Mouse (Mus musculus): Measurements from ENCODE around the gene Chst10.
A peak's percentile ranks its signal among the peaks of the same experiment; 100 is the strongest.

Gene Chst10

DNA sequence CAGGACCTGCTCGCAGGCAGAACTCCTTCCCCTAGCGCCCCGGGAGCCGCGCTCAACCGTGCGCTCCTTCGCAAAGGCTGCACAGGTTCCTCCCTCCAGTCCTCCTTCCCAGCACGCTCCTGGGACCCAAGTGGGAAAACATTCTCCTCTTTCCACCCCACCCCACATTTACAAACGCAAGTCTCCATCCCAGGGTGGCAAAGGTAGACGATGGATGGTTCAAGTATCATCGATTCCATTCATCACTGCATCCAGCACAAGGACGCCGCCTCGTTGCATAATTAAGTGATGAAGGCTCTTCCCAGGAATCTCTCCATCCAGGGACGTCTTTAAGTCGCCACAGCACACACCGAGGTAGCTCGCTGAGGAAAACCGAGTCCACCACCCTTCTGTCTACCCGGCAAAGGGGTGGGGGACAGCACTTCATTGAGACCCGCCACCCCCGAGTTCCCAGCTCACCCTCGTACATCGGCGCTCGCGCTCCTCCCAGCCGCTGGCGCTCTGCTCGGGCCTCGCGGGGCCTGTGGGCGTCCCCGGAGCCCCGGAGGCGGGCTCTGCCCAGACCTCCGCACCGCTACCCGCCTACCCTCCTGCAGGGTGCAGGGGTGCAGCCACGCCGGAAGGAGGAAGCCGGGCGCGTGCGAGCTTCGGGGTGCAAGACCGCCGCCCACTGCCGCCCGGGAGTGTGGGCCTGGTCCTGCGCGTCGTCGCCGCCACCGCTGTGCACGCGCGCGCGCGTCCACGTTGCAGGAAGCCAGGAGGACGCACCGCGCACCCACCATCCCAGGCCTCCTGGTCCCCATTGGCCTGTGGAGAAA lies at the start of gene Chst10:
Chst10 (minus strand) TSS at position 731 of the 818 bp plus-strand sequence.
- peak; percentile 89 for DNase-seq

DNA sequence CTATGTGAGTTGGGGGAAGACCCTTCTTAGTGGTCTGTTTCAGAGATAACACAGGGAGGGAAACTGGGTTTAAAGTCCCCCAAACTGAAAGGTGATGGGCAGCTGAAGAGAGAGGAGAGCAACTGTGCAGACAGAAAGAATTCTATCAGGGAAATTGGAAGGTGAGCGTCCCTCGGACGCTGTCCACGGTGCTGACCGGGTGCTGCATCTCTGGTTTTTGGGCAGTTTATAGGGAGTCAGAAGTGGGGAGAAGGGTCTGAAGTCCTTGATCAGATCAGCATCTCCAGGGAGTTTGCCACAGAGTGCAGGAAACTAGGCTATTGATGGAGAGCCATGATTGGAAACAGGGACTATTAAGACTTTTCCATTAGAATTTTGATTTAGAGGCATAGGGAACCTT lies 41.6 kb upstream of the Chst10 start:
- no peak for DNase-seq

DNA sequence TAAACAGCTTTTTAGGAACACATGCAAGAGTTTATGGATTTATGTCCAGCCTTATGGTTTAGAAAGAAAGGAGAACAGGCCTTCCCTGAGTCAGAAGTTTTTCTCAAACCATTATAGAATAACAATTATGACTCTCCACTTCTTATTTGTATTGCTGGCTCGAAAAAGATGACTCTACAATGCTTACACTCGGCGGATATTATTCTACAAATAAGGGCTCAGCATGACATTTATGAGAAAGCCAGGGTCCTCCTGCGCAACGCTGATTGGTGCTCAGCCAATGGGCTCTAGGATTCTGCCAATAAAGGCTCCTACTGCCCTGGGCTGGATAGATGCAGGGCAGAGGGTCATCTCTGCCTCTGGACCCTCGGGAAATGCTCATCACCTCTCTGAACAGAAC lies 40.9 kb upstream of the Chst10 start, which contains the start of gene Nms:
Nms (plus strand) TSS at position 301 of the 400 bp plus-strand sequence.
- DNase-seq: no peak

DNA sequence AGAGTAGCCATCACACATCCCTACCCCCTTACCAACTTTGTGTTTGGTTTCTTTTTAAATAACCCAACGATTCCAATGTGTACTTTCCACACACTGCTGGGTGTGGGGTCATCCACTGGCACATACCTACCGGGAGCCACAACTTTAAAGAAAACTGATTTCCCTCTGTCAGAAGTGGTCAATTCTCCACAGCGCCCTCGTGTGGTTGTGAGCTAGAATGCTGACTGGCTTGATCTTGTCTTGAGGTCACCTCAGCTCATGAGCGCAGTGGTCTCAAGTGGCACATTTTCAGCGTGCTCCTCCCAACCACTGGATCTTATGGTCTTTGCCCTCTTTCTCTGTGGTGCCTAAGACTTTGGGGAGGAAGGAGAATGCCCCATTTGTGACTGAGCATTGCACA lies 38.8 kb upstream of the Chst10 start:
- peak; percentile 21 for DNase-seq

DNA sequence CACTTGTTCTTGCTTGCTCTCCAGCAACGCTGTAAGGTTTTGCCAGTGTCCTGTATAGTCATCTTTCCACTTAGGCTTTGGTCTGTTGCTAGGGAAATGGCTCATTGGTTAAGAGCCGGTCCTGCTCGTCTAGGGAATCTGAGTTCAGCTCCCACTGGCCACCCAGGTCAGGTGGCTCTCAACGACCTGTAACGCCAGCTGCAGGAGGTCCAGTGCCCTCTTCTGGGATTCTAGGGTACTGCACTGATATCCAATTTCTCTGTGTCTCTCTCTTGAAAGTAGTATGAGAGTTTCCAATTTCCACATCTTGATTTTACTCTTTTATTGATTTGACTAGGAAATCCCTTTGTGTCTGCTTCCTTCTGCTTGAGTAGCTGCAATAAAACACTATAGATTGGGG lies 36.7 kb upstream of the Chst10 start:
- DNase-seq: no peak

DNA sequence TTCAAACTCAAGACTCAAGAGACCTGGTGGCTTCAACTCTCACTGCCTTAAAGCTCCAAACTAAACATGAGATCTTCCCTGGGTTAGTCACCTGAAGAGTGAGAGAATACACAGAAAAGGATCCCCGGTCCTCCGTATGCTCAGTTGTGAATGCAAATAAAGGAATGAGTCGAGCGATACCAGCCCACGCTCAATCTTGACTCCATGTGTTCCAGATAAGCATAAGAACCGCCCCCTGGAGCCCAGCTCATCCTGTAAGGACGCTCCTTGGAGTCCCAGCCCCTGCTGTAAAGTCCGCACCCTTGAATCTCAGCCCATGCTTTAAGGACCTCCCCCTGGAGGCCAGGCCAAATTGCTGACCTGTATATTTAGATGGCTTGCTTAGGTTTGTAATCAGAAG lies 32.8 kb upstream of the Chst10 start:
- DNase-seq: no peak

DNA sequence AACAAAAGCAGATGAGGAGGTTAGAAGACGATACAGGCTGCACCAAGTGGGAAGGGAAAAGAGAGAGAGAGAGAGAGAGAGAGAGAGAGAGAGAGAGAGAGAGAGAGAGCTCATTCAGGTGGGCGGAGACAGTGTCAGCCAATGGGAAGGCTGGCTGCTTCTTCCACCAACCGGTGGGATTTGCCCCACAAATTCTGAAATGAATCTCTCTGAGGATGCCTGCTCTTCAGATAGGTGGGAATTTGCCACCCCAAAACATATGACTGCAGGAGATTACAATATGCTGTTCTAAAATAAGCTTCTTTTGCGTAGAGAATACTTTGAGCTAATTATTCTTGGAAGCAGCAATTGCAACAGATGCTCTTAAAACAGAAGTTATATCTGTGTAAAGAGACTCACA lies 31.5 kb upstream of the Chst10 start:
- DNase-seq: peak; percentile 16

DNA sequence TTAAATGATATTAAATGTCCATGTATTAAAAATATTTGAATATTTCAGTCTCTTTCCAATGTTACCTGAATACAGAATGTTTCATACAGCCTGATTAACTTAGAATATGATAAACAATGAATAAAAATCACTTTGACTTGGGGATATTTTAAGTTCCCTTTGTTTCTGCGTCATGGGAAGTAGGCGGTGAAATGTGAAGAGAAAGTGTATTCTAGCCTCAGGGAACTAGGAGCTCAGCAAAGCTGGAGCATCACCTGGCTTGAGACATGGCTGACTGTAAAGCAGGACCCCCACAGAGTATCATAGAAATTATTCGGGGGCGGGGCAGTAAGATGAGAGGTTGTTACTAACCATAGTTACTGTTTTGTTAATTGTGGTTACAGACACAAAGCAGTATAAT lies 31.0 kb upstream of the Chst10 start:
- DNase-seq: no peak

DNA sequence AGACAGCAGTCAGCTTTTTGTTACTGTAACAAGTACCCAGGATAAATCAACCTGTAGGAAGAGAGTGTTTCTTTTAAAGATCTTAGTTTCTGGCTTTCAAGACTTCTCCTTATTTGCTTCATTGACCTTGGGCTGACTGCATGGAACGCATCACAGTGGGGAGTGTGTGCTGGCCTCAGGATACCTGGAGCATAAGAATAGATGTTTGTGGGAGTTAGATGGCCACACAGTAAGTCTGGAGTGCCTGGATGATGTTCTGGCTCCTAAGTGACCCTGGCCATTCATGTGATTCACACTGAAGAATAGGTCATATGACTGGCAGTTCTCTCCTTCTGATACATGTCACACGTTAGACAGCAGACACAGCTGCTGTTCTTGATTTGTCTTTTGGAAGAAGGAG lies 6.0 kb upstream of the Chst10 start:
- no peak for DNase-seq

DNA sequence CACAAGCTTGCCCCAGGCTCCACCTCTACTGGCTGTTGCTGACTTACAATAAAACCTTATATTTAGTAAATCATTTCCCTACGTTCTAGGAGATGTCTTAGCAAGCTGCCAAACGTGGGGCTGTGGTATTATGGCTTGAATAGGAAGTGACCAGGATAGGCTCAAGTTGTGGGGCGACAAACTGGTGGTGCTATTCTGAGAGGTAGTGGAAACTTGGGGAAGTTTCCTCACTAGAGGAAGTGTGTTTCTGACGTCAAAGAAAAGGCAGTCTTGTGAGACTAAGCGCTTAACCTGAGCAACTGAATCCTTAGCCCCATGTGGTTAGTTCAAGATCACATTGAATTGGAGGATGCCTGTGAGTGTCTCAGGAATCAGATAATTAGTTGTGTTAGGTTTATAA lies 4.6 kb upstream of the Chst10 start:
- no peak for DNase-seq

DNA sequence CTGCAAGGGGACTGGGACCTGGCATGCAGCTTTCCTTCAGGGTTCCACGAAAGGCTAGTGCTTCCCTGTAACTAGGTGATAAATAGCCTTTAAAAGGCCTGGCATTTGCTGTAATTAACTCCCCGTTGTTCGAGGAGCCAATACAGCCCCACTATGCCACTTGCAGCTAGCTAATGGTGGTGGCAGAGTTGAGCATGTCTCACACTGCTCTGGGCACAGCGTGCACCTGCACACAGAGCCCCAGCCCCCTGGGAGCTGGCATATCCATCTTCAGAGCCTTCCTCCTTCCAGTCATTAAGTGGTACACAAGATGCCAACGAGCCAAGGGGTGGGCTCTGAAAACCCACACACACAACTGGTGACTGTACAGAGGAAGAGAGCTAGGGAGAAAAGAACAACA lies 4.9 kb downstream of the Chst10 start:
- DNase-seq: no peak

DNA sequence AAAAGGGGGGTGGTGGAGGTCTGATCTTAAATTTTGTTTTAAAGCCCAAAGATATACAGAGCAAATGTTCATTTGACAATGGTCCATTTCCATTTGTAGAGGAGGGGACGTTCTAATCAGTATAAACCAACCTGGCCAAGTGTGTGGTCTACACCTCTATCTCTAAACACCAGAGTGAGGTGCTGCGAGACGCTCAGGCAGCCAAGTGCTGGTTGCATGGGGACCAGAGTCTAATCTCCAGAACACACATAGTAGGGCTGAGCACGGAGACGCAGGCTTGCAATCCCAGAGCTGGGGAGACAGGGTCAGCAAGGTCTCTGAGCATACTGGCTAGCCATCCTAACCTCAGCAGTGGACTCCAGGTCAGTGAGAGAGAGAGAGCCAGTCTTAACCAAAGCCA lies 6.5 kb downstream of the Chst10 start:
- no peak for DNase-seq

DNA sequence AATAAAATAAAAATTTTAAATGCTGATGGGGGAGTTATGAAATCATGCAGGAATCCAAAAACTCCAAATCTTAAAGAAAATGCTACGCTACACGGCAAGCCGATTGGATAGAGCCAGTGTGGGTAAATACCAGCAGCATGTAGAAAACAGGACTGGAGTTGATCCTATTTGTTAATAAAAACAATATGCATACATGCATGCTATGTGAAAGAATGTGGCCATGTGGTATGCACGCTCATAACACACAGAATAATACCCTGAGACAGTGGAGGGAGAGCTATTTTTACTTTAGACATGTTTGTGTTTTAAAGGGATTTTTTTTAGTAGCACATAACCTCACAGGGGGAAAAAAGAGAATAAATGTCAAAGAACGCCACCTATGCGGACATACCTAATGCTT lies 9.2 kb downstream of the Chst10 start:
- no peak for DNase-seq

DNA sequence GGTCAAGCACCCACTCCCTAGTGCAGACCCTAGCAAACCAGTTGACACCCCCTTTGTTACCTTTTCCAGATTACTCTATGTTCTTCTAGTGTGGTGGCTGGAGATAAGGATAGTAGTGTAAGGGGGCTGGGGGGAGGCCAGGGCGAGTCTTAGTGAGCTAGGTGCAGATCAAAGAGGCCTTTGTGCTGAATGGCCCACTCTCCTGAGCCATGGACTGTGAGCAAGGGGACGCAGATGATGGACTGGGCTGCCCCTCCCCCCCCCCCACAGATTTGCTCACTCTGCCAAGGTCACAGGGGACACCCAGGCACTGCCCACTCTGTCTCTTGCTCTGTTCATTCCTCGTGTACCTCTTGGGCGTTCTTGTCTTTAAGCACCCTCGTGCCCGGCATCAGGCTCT lies 10.9 kb downstream of the Chst10 start:
- DNase-seq: no peak

DNA sequence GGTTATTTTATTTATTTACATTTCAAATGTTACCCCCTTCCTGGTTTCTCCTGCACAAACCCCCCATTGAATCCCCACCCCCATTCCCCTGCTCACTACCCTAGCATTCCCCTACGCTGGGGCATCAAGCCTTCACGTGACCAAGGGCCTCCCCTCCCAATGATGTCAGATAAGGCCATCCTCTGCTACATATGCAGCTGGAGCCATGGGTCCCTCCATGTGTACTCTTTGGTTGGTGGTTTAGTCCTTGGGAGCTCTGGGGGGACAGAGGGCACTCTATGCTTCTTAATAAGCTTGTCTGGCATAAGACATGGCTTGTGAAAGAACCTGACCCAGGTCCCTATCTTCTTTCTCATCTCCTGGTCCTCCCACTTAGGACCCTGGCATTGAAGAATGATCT lies 11.4 kb downstream of the Chst10 start:
- DNase-seq: no peak

DNA sequence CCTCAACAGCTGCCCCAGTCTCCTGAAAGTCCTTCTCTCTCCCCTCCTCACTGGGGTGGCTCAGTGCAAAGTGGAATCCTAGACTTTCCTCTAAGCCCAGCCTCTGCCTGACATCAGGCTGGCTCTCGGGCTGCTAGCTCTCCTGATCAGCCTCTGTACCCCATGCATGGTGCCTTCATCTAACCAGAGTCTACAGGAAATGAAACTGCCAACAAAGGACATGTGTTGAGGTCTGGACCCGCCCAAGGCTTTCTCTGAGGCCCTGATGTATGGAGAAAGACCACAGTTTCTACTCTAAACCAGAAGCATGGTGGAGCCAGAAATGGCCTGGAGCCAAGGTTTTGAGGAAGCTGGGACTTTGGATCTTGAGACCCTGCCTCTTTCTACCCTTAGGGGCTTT lies 12.0 kb downstream of the Chst10 start:
- DNase-seq: no peak

DNA sequence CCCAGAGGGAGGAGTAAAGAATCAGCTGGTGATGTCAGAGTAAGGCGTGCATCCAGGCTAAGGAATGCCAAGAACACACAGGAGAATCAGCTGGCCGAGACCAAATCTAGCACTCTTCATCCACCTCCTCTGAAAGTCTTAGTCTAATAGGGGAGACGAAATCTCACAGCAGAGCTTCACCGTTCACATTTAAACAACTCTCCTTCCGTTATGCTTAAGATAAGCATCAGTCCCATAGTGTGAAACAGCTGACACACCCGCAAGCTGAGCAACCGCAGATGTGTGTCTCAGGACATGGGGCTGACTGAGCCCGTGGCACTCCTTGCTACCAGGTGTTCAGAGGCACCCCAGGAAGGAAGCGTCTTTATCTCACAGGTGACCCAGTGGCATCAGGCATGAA lies 14.2 kb downstream of the Chst10 start:
- no peak for DNase-seq

DNA sequence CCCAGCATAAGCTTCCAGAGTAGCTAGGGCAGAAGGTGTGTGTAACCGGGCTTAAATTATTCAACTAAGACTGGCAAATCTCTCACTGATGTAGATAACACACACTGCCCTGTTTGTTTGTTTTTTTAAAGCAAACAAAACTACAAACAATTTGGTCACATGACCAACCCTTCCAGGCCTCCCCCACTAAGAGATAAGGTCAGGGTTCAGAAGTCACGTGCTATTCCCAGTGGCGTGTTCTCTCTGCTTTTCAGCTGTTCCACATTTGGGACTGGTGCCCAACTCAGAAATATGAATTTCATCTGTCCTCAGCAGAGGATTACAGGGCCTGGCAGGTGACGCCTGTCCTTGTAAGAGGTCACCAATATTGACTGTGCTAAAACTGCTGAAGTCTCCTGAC lies 15.2 kb downstream of the Chst10 start:
- DNase-seq: no peak

DNA sequence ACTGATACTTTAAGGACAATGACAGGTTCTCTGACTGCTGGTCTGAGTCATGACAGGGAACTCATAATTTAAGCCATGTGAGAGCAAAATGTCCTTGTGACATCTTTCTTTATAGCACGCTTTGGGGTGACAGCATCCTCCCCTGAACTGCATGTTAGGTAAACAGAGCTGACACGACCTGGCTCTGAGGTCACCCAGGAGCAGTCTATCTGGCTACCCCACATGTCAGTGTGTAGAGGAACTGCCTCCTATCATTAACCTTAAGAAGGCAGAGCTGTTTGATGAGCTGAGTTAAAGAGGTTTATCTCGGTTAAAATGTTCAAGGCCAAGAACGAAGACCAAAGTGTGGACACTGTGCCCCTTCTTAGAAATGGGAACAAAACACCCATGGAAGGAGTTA lies 16.6 kb downstream of the Chst10 start:
- no peak for DNase-seq

DNA sequence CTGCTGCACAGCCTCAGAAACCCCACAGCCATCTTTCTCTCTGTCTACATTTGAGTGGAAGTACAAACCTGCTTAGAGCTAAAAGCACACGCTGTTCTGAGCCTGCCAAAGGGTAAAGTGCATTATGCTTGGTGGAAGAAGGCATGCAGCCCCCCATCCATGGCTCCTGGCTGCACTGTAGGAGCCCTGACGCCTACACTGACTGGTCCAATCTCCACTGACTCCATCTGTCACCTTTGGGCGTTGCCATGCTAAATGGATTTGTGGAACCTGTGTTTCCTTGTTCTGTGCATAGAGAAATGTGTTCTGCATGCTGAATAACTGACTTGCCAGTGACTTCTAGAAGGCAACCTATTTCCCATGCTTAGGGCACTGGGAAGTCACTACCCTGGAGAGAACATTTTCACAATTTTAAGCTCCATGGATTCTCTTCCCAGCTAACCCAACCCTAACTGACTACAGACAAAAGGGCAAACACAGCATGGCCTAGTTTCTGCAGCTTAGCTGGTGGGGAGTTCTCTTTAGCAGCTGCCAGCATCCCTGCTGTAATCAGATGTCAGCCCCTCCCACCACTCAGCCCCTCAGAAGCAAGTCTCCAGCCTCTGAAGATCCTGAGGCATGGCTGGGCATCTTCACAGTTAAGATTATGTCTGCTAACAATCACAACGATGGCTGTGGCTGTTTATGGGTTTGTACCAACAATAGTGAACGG lies 21.1 kb downstream of the Chst10 start:
- DNase-seq: no peak

DNA sequence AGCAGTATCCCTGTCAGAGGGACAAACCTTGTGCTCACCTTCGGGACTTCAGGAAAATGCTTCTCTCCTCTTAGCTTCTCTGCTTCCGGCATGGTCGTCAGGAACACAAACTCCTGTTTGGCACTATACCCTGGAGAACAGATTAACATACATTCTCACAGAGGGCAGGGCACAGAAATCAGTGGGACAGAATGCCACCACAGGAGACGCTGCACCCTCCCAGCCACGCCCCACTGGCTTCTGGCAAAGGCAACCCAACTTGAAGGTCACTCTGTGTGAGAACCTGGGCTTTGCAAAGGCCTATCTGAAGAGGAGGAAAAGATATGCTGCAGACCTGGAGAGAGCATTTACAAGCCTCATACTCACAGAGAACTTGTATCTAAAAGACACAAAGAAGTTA lies 24.1 kb downstream of the Chst10 start:
- no peak for DNase-seq

DNA sequence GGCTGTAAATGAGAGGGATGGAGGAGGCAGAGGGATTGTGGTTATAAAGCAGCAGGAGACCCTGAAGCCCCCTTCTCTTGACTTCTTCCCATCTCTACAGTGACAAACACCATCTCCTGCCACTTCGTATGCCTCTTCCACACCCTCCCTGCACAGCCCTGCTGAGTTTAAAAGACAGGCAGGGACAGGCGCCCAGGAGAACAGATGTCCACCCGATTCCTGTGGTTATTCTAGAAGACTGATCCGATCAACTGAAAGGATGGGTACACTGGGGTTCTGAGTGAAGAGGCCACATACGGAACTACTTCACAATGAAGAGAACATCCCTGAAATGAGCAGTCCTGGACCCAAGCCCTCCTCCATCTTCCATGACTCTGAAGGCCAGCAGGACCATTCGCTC lies 26.1 kb downstream of the Chst10 start:
- DNase-seq: no peak

DNA sequence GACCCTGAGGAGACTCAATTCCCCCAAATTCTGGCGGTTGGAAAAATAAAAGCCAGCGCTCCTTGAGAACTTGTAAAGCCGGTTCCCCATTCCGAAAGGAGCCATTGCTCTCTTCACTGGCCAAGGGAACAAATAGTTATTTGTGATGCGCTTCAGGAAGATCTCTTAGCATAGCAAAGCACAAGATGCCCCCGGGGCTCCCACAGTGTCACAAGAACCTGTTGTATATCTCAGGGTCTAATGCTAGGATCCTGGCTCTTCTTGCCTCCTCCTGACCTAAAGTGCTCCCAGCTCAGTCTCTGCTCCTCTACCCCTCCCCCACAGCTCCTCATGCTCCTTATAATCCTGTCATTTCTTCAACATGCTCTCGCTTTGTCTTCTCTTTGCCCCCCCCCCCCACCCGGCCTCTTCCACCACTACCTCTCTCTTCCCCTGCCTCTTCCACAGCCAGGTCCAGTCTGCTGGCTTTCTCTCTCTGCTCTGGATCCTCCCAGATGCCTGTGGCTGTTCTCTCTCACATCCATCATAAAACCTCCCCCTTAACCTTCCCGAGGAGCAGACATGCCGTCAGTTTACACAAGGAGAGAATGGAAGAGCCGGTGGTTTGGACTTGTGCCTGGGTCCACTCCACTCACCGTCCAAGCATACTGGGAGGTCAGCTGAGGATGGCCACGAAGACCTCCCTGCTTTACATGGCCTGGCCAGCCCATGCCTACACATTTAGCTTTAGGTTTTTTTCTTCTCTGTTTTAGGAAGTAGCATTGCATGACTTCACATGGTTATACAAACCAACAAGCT lies 28.4 kb downstream of the Chst10 start:
- no peak for DNase-seq

DNA sequence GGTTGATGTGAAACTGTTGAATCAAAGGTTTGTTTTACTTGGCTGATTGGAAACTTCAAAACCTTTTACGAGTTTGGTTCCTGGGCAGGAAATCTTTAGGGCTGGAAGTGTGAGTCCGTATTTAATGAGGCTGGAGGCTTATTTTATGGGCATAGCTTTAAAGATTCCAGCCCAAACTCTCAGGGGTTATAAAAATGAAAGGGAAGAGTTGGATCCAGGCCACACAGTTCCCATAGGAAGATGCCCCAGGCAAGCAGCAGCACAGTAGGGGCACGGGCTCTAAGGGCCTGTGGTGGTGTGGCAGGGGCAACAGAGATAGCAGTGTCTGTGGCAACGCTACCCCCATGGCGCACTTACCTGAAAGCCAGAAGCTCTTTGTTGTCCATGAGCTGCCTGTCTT lies 31.7 kb downstream of the Chst10 start:
- DNase-seq: no peak
